Mouse (Mus musculus): ENCODE measurements around the gene Usf1. TPM values are rescaled to one million over a fixed set of nuclear protein-coding genes. Genes with fewer than 3 reads are reported as not detected.
A peak's percentile ranks its signal among the peaks of the same experiment; 100 is the strongest.

Gene Usf1
- polyA plus RNA-seq, 1 experiment from 2014 or later, result 197 TPM

- no peak for ATAC-seq
- no peak overlapping the region for H3K4me2 ChIP-seq (ENCODE audit: low read length)
These were observed 29.1 kb downstream of the Usf1 start for GRCm38 (mm10) chr1:171440025-171440725.

GRCm38 (mm10) chr1:171441466-171442412, 30.6 kb downstream of the Usf1 start:
- H3K4me2 ChIP-seq (ENCODE audit: low read length), result no peak overlapping the region
- peaks cover 26% of the 10 kb centered on the region for H3K27me3 ChIP-seq (ENCODE audit: control insufficient read depth, insufficient read depth, low read depth, low read length)
- no peaks in the 10 kb centered on the region for H3K9me3 ChIP-seq (replicated peaks; ENCODE audit: control insufficient read depth, low read length, poor library complexity, severe bottlenecking)
- H3K27ac ChIP-seq (ENCODE audit: low read length), result no peak overlapping the region
- H3K9ac ChIP-seq (ENCODE audit: low read depth, low read length), result no peak overlapping the region
- H3K4me1 ChIP-seq (ENCODE audit: control insufficient read depth, insufficient read depth, low read length), result 0 out of 2 replicates have a peak, but pooled peaks cover 3% of the 10 kb centered on the region
- no peak for ATAC-seq
- H3K4me3 ChIP-seq (ENCODE audit: low read depth, low read length), result no peak overlapping the region
- WGBS, result 64% methylated on average over 7 of the region's 7 CpGs
- no peaks in the 10 kb centered on the region for H3K36me3 ChIP-seq (ENCODE audit: control insufficient read depth, insufficient read depth, low read length)

More at GRCm38 (mm10) chr1:171440025-171440725, 29.1 kb downstream of the Usf1 start:
- H3K36me3 ChIP-seq (ENCODE audit: control insufficient read depth, insufficient read depth, low read length), result no peaks in the 10 kb centered on the region
- H3K4me1 ChIP-seq (ENCODE audit: control insufficient read depth, insufficient read depth, low read length), result 0 out of 2 replicates have a peak, but pooled peaks cover 3% of the 10 kb centered on the region
- 0 out of 2 replicates have a peak overlapping the region, but pooled peaks have one; percentile 13 for H3K27ac ChIP-seq (ENCODE audit: low read length)
- H3K27me3 ChIP-seq (ENCODE audit: control insufficient read depth, insufficient read depth, low read depth, low read length), result peaks cover 31% of the 10 kb centered on the region
- H3K9me3 ChIP-seq (replicated peaks; ENCODE audit: control insufficient read depth, low read length, poor library complexity, severe bottlenecking), result no peaks in the 10 kb centered on the region
- no peak overlapping the region for H3K9ac ChIP-seq (ENCODE audit: low read depth, low read length)
- WGBS, result 60% methylated on average over 9 of the region's 9 CpGs
- no peak overlapping the region for H3K4me3 ChIP-seq (ENCODE audit: low read depth, low read length)

- no peak for ATAC-seq
- WGBS, result 49% methylated on average over 8 of the region's 8 CpGs
- Histone ChIP-seq H3K27me3 (ENCODE audit: control insufficient read depth, insufficient read depth, low read depth, low read length) (peaks cover 20% of the 10 kb centered on the region), H3K36me3 (ENCODE audit: control insufficient read depth, insufficient read depth, low read length) (no peaks in the 10 kb centered on the region), H3K4me3 (ENCODE audit: low read depth, low read length) (no peak overlapping the region), H3K27ac (ENCODE audit: low read length) (no peak overlapping the region), H3K4me2 (ENCODE audit: low read length) (no peak overlapping the region), H3K9me3 (replicated peaks; ENCODE audit: control insufficient read depth, low read length, poor library complexity, severe bottlenecking) (no peaks in the 10 kb centered on the region), H3K9ac (ENCODE audit: low read depth, low read length) (no peak overlapping the region), H3K4me1 (ENCODE audit: control insufficient read depth, insufficient read depth, low read length) (0 out of 2 replicates have a peak, but pooled peaks cover under 1% of the 10 kb centered on the region)
These were observed 31.3 kb downstream of the Usf1 start for GRCm38 (mm10) chr1:171442413-171442760.

GRCm38 (mm10) chr1:171445050-171445449, 33.9 kb downstream of the Usf1 start:
- Histone ChIP-seq H3K4me3 (ENCODE audit: low read depth, low read length) (no peak overlapping the region), H3K9me3 (replicated peaks; ENCODE audit: control insufficient read depth, low read length, poor library complexity, severe bottlenecking) (no peaks in the 10 kb centered on the region), H3K4me1 (ENCODE audit: control insufficient read depth, insufficient read depth, low read length) (no peaks in the 10 kb centered on the region), H3K27me3 (ENCODE audit: control insufficient read depth, insufficient read depth, low read depth, low read length) (peaks cover under 1% of the 10 kb centered on the region; the same call in 1 of the 2 replicates), H3K36me3 (ENCODE audit: control insufficient read depth, insufficient read depth, low read length) (no peaks in the 10 kb centered on the region), H3K4me2 (ENCODE audit: low read length) (no peak overlapping the region), H3K9ac (ENCODE audit: low read depth, low read length) (no peak overlapping the region), H3K27ac (ENCODE audit: low read length) (no peak overlapping the region)
- no peak for ATAC-seq
- WGBS, result 90% methylated on average over 5 of the region's 5 CpGs

- Histone ChIP-seq H3K27ac (ENCODE audit: low read length) (no peak overlapping the region), H3K27me3 (ENCODE audit: control insufficient read depth, insufficient read depth, low read depth, low read length) (no peaks in the 10 kb centered on the region), H3K36me3 (ENCODE audit: control insufficient read depth, insufficient read depth, low read length) (no peaks in the 10 kb centered on the region), H3K4me2 (ENCODE audit: low read length) (no peak overlapping the region), H3K9ac (ENCODE audit: low read depth, low read length) (no peak overlapping the region), H3K4me1 (ENCODE audit: control insufficient read depth, insufficient read depth, low read length) (no peaks in the 10 kb centered on the region), H3K4me3 (ENCODE audit: low read depth, low read length) (no peak overlapping the region), H3K9me3 (replicated peaks; ENCODE audit: control insufficient read depth, low read length, poor library complexity, severe bottlenecking) (no peaks in the 10 kb centered on the region)
- no peak for ATAC-seq
- 78% methylated on average over 7 of the region's 7 CpGs for WGBS
These were observed 35.7 kb downstream of the Usf1 start for GRCm38 (mm10) chr1:171446854-171447253.

- Histone ChIP-seq H3K27ac (ENCODE audit: low read length) (no peak overlapping the region), H3K4me3 (ENCODE audit: low read depth, low read length) (no peak overlapping the region), H3K36me3 (ENCODE audit: control insufficient read depth, insufficient read depth, low read length) (no peaks in the 10 kb centered on the region), H3K9me3 (replicated peaks; ENCODE audit: control insufficient read depth, low read length, poor library complexity, severe bottlenecking) (no peaks in the 10 kb centered on the region), H3K9ac (ENCODE audit: low read depth, low read length) (no peak overlapping the region), H3K27me3 (ENCODE audit: control insufficient read depth, insufficient read depth, low read depth, low read length) (no peaks in the 10 kb centered on the region), H3K4me1 (ENCODE audit: control insufficient read depth, insufficient read depth, low read length) (no peaks in the 10 kb centered on the region), H3K4me2 (ENCODE audit: low read length) (no peak overlapping the region)
- 78% methylated on average over 10 of the region's 10 CpGs for WGBS
- no peak for ATAC-seq
These were observed 36.6 kb downstream of the Usf1 start for GRCm38 (mm10) chr1:171447692-171448091.

GRCm38 (mm10) chr1:171450062-171450461, 38.9 kb downstream of the Usf1 start:
- no peak overlapping the region for H3K27ac ChIP-seq (ENCODE audit: low read length)
- no peak overlapping the region for H3K4me3 ChIP-seq (ENCODE audit: low read depth, low read length)
- no peak overlapping the region for H3K9ac ChIP-seq (ENCODE audit: low read depth, low read length)
- no peaks in the 10 kb centered on the region for H3K36me3 ChIP-seq (ENCODE audit: control insufficient read depth, insufficient read depth, low read length)
- no peaks in the 10 kb centered on the region for H3K4me1 ChIP-seq (ENCODE audit: control insufficient read depth, insufficient read depth, low read length)
- ATAC-seq, result no peak
- WGBS, result 87% methylated on average over 11 of the region's 11 CpGs
- H3K9me3 ChIP-seq (replicated peaks; ENCODE audit: control insufficient read depth, low read length, poor library complexity, severe bottlenecking), result no peaks in the 10 kb centered on the region
- no peaks in the 10 kb centered on the region for H3K27me3 ChIP-seq (ENCODE audit: control insufficient read depth, insufficient read depth, low read depth, low read length)
- H3K4me2 ChIP-seq (ENCODE audit: low read length), result no peak overlapping the region

GRCm38 (mm10) chr1:171451001-171451400, 39.9 kb downstream of the Usf1 start:
- no peak overlapping the region for H3K9ac ChIP-seq (ENCODE audit: low read depth, low read length)
- H3K27ac ChIP-seq (ENCODE audit: low read length), result no peak overlapping the region
- ATAC-seq, result no peak
- H3K27me3 ChIP-seq (ENCODE audit: control insufficient read depth, insufficient read depth, low read depth, low read length), result no peaks in the 10 kb centered on the region
- no peaks in the 10 kb centered on the region for H3K9me3 ChIP-seq (replicated peaks; ENCODE audit: control insufficient read depth, low read length, poor library complexity, severe bottlenecking)
- no peak overlapping the region for H3K4me2 ChIP-seq (ENCODE audit: low read length)
- no peaks in the 10 kb centered on the region for H3K36me3 ChIP-seq (ENCODE audit: control insufficient read depth, insufficient read depth, low read length)
- WGBS, result 88% methylated on average over 10 of the region's 10 CpGs
- H3K4me3 ChIP-seq (ENCODE audit: low read depth, low read length), result no peak overlapping the region
- no peaks in the 10 kb centered on the region for H3K4me1 ChIP-seq (ENCODE audit: control insufficient read depth, insufficient read depth, low read length)

GRCm38 (mm10) chr1:171452522-171452921, 41.4 kb downstream of the Usf1 start:
- Histone ChIP-seq H3K27ac (ENCODE audit: low read length) (no peak overlapping the region), H3K36me3 (ENCODE audit: control insufficient read depth, insufficient read depth, low read length) (no peaks in the 10 kb centered on the region), H3K4me3 (ENCODE audit: low read depth, low read length) (no peak overlapping the region), H3K9me3 (replicated peaks; ENCODE audit: control insufficient read depth, low read length, poor library complexity, severe bottlenecking) (no peaks in the 10 kb centered on the region), H3K4me2 (ENCODE audit: low read length) (no peak overlapping the region), H3K9ac (ENCODE audit: low read depth, low read length) (no peak overlapping the region), H3K27me3 (ENCODE audit: control insufficient read depth, insufficient read depth, low read depth, low read length) (no peaks in the 10 kb centered on the region), H3K4me1 (ENCODE audit: control insufficient read depth, insufficient read depth, low read length) (no peaks in the 10 kb centered on the region)
- WGBS, result 77% methylated on average over 5 of the region's 5 CpGs
- ATAC-seq, result no peak

Data from midbrain, embryonic 16.5 days (tissue).